Mouse (Mus musculus) mouse trophoblast stem cell (cell line): Measurements from ENCODE around the gene Art3.

ENCODE experiments used
- in situ Hi-C, 2 experiments: fragments of 300-500 bp; cut with MseI, MboI; formaldehyde crosslinking; loops; 2 replicates in 1 of 2; 3 replicates in 1 of 2; pipeline ENCODE4 v1.15.1; 2025

Art3 gene

DNA sequence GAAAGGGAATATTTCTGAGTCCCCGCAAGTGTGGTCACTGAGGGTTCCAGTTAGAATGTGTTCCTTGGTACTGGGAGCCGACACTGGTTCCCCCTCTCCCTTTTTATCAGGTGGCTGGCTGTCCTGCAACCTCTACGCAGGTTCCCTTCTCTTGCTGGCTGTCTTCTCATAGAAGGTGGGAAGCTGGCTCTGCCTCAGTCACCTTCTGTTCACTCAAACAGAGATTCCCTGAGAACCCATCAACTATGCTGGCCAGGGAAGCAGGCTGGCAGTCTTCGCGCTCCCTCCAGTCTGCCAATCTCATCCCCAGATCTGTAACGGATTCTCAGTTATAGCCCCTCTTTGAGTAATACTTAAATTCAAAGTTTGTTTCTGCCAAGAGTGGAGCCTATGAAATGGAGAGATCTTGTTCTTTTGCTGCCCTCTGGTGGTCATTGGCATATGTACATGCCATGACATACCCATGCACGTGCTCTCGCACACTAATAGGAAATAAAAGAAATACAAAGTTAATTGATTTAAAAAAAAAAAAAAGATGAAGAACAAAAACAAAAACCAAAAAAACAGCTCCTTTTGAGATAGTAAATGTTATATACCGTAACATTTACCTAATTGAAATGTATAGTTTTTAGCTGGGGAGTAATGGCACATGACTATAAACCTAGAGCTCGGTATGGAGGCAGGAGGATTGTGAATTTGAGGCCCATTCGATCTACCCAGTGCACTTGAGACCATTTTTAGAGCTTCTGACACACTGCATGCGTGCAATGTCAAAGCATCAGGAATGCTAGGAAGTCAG lies 50.1 kb downstream of the Art3 start:
- in situ Hi-C loops = loop anchor here (5.0 kb wide), 1 partner anchor 69 kb away; the partner anchor contains the start of gene Sdad1 (in 2 of the 2)

- in situ Hi-C loops = loop anchor here (5.0 kb wide), 1 partner anchor 70 kb away; the partner anchor contains the start of gene Sdad1 (in 2 of the 2)
Measured at GRCm38 (mm10) chr5:92382349-92382679, 50.7 kb downstream of the Art3 start.

DNA sequence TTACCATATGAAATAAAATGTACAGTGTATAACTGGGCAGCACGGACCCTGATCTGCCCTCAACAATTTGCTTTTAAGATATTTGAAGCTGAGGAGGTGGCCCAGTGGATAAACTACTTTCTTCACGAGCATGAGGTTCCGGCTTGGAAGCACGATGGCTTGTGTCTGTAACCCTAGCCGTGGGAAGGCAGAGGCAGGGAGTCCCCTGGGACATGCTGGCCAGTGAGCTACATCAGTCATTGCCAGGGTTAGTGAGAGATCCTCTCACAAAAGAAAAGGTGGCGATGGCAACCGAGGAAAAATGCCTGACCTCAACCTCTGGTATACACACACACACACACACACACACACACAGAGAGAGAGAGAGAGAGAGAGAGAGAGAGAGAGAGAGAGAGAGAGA lies 52.1 kb downstream of the Art3 start:
- in situ Hi-C loops = loop anchor here (5.0 kb wide), 1 partner anchor 71 kb away; the partner anchor contains the start of gene Sdad1 (in 2 of the 2)

DNA sequence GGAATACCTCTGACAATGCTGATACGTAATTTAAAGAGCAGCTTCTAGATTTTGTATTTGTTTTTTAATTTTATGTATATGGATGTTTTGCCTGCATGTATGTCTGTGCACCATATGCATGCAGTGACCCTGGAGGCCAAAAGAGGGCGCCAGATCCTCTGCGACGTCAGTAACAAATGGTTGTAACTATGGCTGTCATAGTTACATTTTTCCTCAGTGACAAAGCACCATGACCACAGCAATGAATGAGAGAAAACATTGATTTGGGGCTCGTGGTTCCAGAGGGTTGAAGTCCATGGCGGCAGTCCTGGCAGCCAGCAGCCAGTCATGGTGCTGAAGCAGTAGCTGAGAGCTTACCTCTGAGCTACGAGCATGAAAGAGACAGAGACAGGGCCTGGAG lies 53.2 kb downstream of the Art3 start:
- in situ Hi-C loops = loop anchor here (5.0 kb wide), 1 partner anchor 73 kb away; the partner anchor contains the start of gene Sdad1 (in 2 of the 2)

DNA sequence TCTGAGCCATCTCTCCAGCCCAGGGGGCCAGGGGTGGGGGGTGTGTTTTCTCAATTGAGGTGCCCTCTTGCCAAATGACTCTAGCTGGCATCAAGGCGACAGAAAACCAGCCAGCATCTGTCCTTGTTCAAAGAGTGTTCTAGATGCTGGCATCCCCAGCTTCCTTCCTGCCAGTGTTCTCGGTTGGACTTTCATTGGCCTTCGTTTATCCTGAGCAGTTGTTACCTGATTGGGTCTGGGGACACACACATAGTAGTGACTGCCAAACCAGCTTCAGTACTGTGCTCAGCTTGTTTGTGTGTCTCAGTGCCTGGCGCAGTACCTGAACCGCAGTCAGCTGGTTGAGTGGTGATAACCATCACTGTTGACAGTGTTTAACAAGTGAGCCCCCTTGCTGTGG lies 54.5 kb downstream of the Art3 start:
- in situ Hi-C loops = no loop called here

DNA sequence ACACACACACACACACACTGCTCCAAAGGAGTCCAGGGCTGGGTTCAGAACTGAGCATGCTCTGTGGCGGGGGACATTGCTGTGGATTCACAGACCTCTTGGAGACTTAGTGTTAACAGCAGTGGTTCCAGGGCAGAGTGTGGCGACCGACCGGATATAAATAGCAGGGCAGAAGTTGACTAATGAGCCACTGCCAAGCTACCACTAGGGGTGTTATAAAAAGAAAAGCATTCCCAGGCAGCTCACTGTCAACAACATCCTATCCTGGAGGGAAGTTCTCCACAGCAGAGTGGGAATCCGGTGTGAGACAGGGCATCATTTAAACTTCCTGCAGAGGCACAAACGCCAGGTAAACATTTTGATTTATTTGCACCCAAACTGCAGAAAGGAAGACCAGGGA lies 55.0 kb downstream of the Art3 start:
- in situ Hi-C loops = no loop called here

DNA sequence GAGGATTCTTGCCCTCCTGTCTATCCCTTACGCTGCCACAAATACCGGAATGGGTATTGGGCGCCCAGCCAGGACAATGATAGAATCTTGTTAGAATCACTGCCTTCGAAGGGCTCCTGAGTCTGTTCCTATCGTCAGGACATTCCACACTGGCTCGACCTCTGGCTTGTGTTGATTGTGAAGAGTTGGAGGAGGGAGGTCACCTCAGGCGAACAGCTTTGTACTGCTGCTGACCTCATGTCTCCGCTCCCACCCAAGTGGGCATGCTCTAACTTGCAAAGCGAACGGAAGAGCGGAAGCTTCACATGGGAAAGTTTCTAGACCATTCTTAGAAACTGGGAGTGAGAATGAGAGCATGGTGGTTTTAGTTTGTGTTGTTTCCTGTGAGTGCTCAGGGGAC lies 55.8 kb downstream of the Art3 start:
- in situ Hi-C loops = no loop called here

DNA sequence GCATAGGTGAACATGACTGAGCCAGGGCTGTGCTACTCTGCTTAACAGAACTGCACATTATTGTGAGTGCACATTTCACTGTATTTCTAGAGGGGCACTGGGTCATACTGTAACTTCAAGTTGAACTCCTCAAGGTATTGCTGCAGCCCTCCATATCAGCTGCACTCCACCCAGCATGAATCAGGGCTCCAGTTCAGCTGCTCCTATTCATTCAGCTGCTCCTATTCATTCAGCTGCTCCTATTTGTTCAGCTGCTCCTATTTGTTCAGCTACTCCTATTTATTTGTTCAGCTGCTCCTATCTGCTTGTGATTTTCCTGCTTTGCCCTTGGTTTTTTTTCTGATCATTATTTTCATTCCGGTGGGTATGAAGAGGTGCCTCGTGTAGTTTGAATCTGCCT lies 58.4 kb downstream of the Art3 start:
- in situ Hi-C loops = no loop called here

DNA sequence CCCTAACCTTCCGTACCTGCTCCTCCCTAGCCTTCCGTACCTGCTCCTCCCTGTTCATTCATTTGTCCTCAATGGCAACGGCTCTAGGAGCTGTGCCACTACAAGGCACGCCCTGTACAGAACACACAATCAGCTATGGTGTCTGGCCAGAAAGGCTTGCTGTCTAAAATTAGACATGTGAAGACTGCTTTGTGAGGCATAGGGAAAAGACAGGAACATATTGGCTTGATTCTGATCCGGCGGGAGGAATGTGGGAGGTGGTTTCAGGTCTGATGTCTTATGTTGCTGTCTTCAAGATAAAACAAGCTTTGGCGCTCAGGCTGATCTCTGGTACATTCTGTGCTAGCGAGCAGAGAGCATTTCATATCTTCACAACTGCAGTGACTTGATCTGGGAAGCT lies 59.0 kb downstream of the Art3 start:
- in situ Hi-C loops = no loop called here

- in situ Hi-C loops = no loop called here
Measured at GRCm38 (mm10) chr5:92392542-92392941, 60.9 kb downstream of the Art3 start.

- in situ Hi-C loops = no loop called here
Measured at GRCm38 (mm10) chr5:92393863-92394262, 62.2 kb downstream of the Art3 start.

GRCm38 (mm10) chr5:92395764-92396163 lies 64.1 kb downstream of the Art3 start:
- in situ Hi-C loops = no loop called here

GRCm38 (mm10) chr5:92396476-92396875 lies 64.8 kb downstream of the Art3 start:
- in situ Hi-C loops = no loop called here

DNA sequence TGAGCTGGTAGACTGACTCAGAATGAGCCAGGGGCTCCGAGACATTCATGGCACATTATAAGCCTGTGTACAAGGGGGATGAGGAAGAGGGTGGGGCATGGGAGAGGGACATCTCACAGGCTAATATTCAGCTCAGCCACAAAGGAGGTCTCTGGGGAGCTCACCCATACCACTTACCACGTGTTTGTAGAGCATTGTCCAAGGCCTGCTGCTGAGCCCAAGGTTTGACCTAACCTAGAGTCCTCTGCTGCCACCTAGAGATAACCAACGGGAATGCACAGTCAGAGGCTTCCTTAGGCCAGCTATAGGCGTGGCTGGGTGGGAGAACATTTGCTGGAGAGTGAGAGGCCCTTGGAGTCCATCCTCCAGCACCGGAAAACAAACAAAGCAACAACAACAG lies 66.5 kb downstream of the Art3 start:
- in situ Hi-C loops = no loop called here

DNA sequence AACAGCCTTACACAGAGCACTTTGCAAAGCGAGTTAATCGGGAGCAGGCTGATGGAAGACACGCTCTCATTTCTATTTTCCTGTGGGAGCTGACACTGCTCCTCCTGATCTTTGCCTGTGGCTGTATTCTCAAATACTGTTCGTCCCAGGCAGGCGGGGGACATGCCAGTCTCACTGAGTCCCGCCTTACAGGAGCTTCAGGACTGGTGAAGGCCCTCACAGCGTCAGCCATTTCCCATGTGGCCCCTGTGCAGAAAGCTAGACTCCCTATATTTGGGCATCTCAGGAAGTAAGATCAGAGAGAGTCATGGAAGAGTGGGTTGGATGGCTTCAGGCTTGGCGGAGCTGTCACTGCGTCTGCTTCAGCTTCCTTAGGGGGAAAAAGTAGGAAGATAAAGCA lies 71.2 kb downstream of the Art3 start:
- in situ Hi-C loops = no loop called here

DNA sequence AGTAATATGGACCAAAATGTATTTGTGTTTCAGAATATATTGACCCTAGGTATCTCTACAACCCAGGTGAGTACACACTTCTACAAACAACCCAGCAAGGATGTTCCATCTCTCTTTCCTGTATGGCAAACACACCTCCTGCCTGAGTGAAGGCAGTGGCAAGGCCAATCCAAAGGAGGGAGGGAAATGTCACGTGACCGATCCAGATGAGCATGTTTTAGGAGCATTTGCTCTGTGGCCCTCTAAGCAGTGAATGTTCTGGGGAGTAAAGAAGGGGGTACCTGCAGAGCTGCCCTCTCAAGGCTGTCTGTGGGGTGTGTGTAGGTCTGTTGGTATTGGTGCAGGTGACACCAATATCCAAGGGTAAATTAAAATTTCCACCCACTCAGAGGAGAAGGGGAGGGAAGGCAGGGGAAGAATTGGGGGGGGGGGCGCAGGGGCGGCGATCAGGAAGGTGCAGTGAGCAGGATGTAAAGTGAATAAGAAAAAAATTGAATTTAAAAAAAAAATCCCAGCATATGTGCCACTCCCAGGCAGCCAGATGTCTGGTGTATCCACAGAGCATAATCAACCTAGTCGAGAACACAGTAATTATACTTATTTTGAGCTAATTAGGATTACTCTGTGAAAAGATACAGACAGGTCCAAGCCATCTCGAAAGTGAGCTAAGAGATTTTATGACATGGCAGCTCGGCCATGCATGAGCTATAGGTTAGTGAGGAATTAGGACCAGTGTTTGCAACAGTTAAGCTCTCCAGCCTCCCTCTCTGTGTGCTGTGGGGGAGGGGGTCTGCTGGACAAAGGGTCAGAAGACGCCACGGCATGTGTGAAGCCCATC lies 72.2 kb downstream of the Art3 start:
- in situ Hi-C loops = no loop called here

DNA sequence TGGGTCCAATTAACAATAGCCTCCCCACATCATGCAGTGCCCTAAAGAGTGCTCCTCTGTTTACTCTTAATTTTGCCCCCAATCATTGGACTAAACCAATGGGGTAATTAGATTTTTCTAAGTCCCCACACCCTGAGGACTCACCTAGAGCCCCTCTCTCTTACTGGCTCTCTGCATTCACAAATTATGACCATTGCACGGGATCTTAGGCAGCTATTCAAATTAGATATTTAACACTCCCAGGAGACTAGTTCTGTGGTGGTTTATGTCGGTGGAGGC lies 72.7 kb downstream of the Art3 start:
- in situ Hi-C loops = no loop called here

GRCm38 (mm10) chr5:92409361-92410155 lies 77.9 kb downstream of the Art3 start:
- in situ Hi-C loops = no loop called here

GRCm38 (mm10) chr5:92410486-92410885 lies 78.9 kb downstream of the Art3 start:
- in situ Hi-C loops = no loop called here

GRCm38 (mm10) chr5:92411461-92412140 lies 80.0 kb downstream of the Art3 start:
- in situ Hi-C loops = no loop called here

GRCm38 (mm10) chr5:92413271-92413981 lies 81.8 kb downstream of the Art3 start:
- in situ Hi-C loops = no loop called here
